In the genomic region with DNA sequence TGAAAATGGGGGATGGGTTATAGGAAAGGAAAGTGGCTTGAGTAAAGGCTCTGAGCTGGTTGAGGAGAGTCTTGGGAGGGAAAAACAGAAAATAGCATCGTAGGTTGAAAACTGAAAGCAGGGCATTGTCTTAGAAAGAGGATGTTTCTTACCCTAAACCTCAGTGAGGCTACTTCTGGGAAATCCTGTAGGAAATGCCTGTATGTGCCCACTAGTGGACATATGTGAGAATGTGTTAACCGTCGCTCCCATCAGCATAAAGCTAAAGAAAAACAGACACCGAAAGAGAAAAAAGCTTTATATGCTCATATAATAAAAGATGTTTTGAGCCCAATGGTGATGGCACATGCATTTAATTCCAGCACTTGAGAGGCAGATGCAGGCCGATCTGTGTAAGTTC, we compare ENCODE assay signal across 24 mouse cellular contexts. TPM values are rescaled to one million over a fixed set of nuclear protein-coding genes. Genes with fewer than 3 reads are reported as not detected.
DNase-seq lines count a peak whose midpoint lies in the region; TF ChIP-seq lines count a peak whose summit lies in the region.
"Had no signal": no experiment of that assay in that cellular context is flagged by ENCODE, and none has a peak within 500 bp of the region (broad histone marks: within the 10 kb centered on the region; RNA-seq: fewer than 3 reads in every experiment).

No protein-coding gene starts in this region.

- no peak overlapping the region for H3K4me3 ChIP-seq in left cerebral cortex, adult 2 months
- no peak overlapping the region for H3K4me3 ChIP-seq in E14TG2a.4 (replicated peaks; ENCODE audit: low read length)
- H3K4me3 ChIP-seq: embryonic facial prominence, embryonic 12.5 days; erythroblast, embryonic 14.5 days; forebrain, embryonic 13.5 days; hindbrain, embryonic 12.5 days; midbrain, embryonic 12.5 days; neural tube, embryonic 13.5 days; stomach, embryonic 15.5 days had no signal

- peak; percentile 17 for TF ChIP-seq CTCF in left cerebral cortex, adult 2 months (IDR thresholded peaks at IDR 0.05)
- peak; percentile 21 for TF ChIP-seq CTCF in E14TG2a.4 (conservative IDR thresholded peaks at IDR 0.05; ENCODE audit: low read length)

- DNase-seq in left cerebral cortex, adult 2 months (ENCODE audit: extremely low spot score in 1 of 2, low spot score in 2 of 2) = no peak
- no peak for DNase-seq in left cerebral cortex, postnatal 4 days
- peak; percentile 46 for DNase-seq in R1 (ENCODE audit: low read depth, low spot score)
- DNase-seq in splenic B cell, adult 2 months (ENCODE audit: low read depth, low spot score) = peak; percentile 14
- no peak for DNase-seq in frontal cortex, postnatal 14 days (ENCODE audit: low spot score in 2 of 2)
- DNase-seq in frontal cortex, postnatal 36 days (ENCODE audit: low spot score in 2 of 2) = no peak
- DNase-seq: adrenal gland, adult 8-10 months; cerebellum, adult 9-10 months; gastrocnemius, postnatal 14 days; heart, postnatal 10 days; layer of hippocampus, postnatal 36 days; liver; lung, adult 2 months; spleen, adult 18-20 months; thymus, adult 2 months had no signal

- no peaks in the 10 kb centered on the region for H3K27me3 ChIP-seq in E14TG2a.4 (ENCODE audit: insufficient read depth, low read length)
- no peaks in the 10 kb centered on the region for H3K27me3 ChIP-seq in splenic B cell, adult 2 months (ENCODE audit: control insufficient read depth, insufficient read depth, low read length, poor library complexity, severe bottlenecking)
- H3K27me3 ChIP-seq: embryonic facial prominence, embryonic 12.5 days; forebrain, embryonic 13.5 days; hindbrain, embryonic 12.5 days; midbrain, embryonic 12.5 days; neural tube, embryonic 13.5 days; stomach, embryonic 15.5 days had no signal

- intact Hi-C loops in left cerebral cortex, adult 2 months (cut with DNase I) = no loop called here
- intact Hi-C loops in left cerebral cortex, postnatal 4 days (cut with DNase I) = loop anchor here (5.0 kb wide), 1 partner anchor 197 kb away; no protein-coding TSS in a partner anchor

- H3K4me1 ChIP-seq in E14TG2a.4 (replicated peaks; ENCODE audit: low read depth, low read length) = peaks cover 7% of the 10 kb centered on the region
- H3K4me1 ChIP-seq: embryonic facial prominence, embryonic 12.5 days; forebrain, embryonic 13.5 days; hindbrain, embryonic 12.5 days; midbrain, embryonic 12.5 days; neural tube, embryonic 13.5 days; stomach, embryonic 15.5 days had no signal

- H3K9me3 ChIP-seq in E14TG2a.4 (ENCODE audit: low read length) = no peaks in the 10 kb centered on the region
- H3K9me3 ChIP-seq: embryonic facial prominence, embryonic 12.5 days; forebrain, embryonic 13.5 days; hindbrain, embryonic 12.5 days; midbrain, embryonic 12.5 days; neural tube, embryonic 13.5 days; stomach, embryonic 15.5 days had no signal

- no peaks in the 10 kb centered on the region for H3K36me3 ChIP-seq in E14TG2a.4 (ENCODE audit: insufficient read depth, low read length)
- no peaks in the 10 kb centered on the region for H3K36me3 ChIP-seq in splenic B cell, adult 2 months (ENCODE audit: control insufficient read depth, insufficient read depth, low read length, poor library complexity, severe bottlenecking)
- H3K36me3 ChIP-seq: embryonic facial prominence, embryonic 12.5 days; hindbrain, embryonic 12.5 days; midbrain, embryonic 12.5 days; neural tube, embryonic 13.5 days; stomach, embryonic 15.5 days had no signal

- no peak overlapping the region for H3K27ac ChIP-seq in left cerebral cortex, adult 2 months
- H3K27ac ChIP-seq: embryonic facial prominence, embryonic 12.5 days; forebrain, embryonic 13.5 days; hindbrain, embryonic 12.5 days; macrophage; midbrain, embryonic 12.5 days; neural tube, embryonic 13.5 days; stomach, embryonic 15.5 days had no signal

RNA-seq across cellular contexts. Expression of gene Gadd45a, which starts 22.8 kb away (rescaled TPM):
- 10 to 100 TPM; 11.5 to 12.7 TPM for total RNA-seq in left cerebral cortex, adult 2 months (2021)
- total RNA-seq in left cerebral cortex, postnatal 4 days (2021) = 1 to 10 TPM; 3.2 to 4.0 TPM

Comparison
In these comparisons a context has a peak if more than half of its experiments do, and no peak if none do; other contexts are left out.
1. DNase-seq: peak in R1 (single experiment) and splenic B cell, adult 2 months (single experiment); none in left cerebral cortex, adult 2 months (0 of 2), left cerebral cortex, postnatal 4 days (single experiment), frontal cortex, postnatal 14 days (0 of 2) and frontal cortex, postnatal 36 days (0 of 2).